Mouse (Mus musculus) kidney, adult 2 months (tissue): ENCODE measurements around the gene Trim31.

Experiments
- CTCF ChIP-seq: fragments of 200-500 bp; conservative IDR thresholded peaks from 2 replicates; pipeline ENCODE4 v1.5.1; 2011; ENCODE audit warnings: low read depth, mild to moderate bottlenecking, control low read depth, low read length, moderate library complexity, mixed read lengths; ENCODE audit not compliant: insufficient read depth, insufficient read length
- POLR2A ChIP-seq: fragments of 200-500 bp; IDR thresholded peaks from one replicate; pipeline ENCODE4 v1.6.1; 2011; ENCODE audit warnings: low read depth, low read length, control low read depth

DNA sequence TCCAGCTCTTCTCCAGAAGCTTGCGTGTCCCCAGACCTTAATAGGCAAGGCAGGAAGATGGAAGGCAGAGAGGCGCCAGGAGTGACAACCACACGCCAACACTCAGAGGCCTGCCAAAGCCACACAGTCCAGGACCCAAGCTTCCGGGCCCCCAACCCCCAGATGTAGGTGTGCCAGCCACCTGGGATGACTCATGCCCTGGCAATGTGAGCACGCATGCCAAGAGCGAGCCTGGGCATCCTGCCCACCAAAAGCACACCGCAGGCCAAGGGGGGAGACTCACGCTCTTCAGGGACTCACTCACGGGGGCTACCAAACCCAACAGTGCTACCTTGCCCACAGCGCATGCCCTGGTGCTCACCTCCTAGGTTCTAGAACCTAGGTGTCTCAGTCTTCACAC is 44.5 kb downstream of the Trim31 start:
- TF ChIP-seq POLR2A, result no peak
- no peak for TF ChIP-seq CTCF
